Mouse (Mus musculus) NIH3T3 (cell line): ENCODE measurements at regions not wholly inside any gene's neighbourhood (a gene's known extent, or its start where the extent isn't known, plus 50 kb on each side); places are given as distances from the start of the nearest gene placed in this dataset.

ENCODE experiments used
- DNase-seq: peaks from one replicate; pipeline ENCODE4 v3.0.0-alpha.2; 2012; ENCODE audit warnings: low read depth

GRCm38 (mm10) chr2:137575750-137576149 lies 459.3 kb upstream of the Jag1 start:
- no peak for DNase-seq

GRCm38 (mm10) chr2:137574845-137575449 lies 458.5 kb upstream of the Jag1 start:
- peak; percentile 60 for DNase-seq

- peak; percentile 49 for DNase-seq
Measured at GRCm38 (mm10) chr2:137571146-137571545, 454.7 kb upstream of the Jag1 start.

- peak; percentile 17 for DNase-seq
Measured at GRCm38 (mm10) chr2:137566619-137567018, 450.2 kb upstream of the Jag1 start.

GRCm38 (mm10) chr2:137564064-137564624 lies 447.7 kb upstream of the Jag1 start:
- DNase-seq = no peak

- DNase-seq = no peak
Measured at GRCm38 (mm10) chr2:137560366-137560765, 443.9 kb upstream of the Jag1 start.

GRCm38 (mm10) chr2:137553871-137554270 lies 437.4 kb upstream of the Jag1 start:
- DNase-seq = no peak

- no peak for DNase-seq
Measured at GRCm38 (mm10) chr2:137536581-137536980, 420.1 kb upstream of the Jag1 start.

GRCm38 (mm10) chr2:137516271-137516670 lies 399.8 kb upstream of the Jag1 start:
- DNase-seq = peak; percentile 35

- no peak for DNase-seq
Measured at GRCm38 (mm10) chr2:137515043-137515442, 398.6 kb upstream of the Jag1 start.

- no peak for DNase-seq
Measured at GRCm38 (mm10) chr2:137513895-137514506, 397.6 kb upstream of the Jag1 start.

GRCm38 (mm10) chr2:137510671-137511235 lies 394.3 kb upstream of the Jag1 start:
- DNase-seq = peak; percentile 14

GRCm38 (mm10) chr2:137501236-137501635 lies 384.8 kb upstream of the Jag1 start:
- DNase-seq = peak; percentile 12

GRCm38 (mm10) chr2:137497616-137498015 lies 381.2 kb upstream of the Jag1 start:
- DNase-seq = no peak

- DNase-seq = peak; percentile 90
Measured at GRCm38 (mm10) chr2:137493600-137493999, 377.2 kb upstream of the Jag1 start.

GRCm38 (mm10) chr2:137489181-137489682 lies 372.8 kb upstream of the Jag1 start:
- DNase-seq = peak; percentile 84

- peak; percentile 22 for DNase-seq
Measured at GRCm38 (mm10) chr2:137468769-137469168, 352.3 kb upstream of the Jag1 start.

- DNase-seq = no peak
Measured at GRCm38 (mm10) chr2:137457061-137457753, 340.8 kb upstream of the Jag1 start.

- no peak for DNase-seq
Measured at GRCm38 (mm10) chr2:137456436-137456835, 340.0 kb upstream of the Jag1 start.

GRCm38 (mm10) chr2:137446919-137447318 lies 330.5 kb upstream of the Jag1 start:
- DNase-seq = peak; percentile 24

GRCm38 (mm10) chr2:137437741-137438140 lies 321.3 kb upstream of the Jag1 start:
- no peak for DNase-seq

GRCm38 (mm10) chr2:137436161-137436560 lies 319.7 kb upstream of the Jag1 start:
- peak; percentile 55 for DNase-seq
